Mouse (Mus musculus) thymus, postnatal 10 days (tissue): Measurements from ENCODE around the gene Ddx58.
A peak's percentile ranks its signal among the peaks of the same experiment; 100 is the strongest.

Source experiments
- DNase-seq, 2 experiments: peaks; one replicate each; pipeline ENCODE4 v3.0.0; 2021; ENCODE audit warnings: low spot score in 2 of 2

Ddx58 gene

DNA sequence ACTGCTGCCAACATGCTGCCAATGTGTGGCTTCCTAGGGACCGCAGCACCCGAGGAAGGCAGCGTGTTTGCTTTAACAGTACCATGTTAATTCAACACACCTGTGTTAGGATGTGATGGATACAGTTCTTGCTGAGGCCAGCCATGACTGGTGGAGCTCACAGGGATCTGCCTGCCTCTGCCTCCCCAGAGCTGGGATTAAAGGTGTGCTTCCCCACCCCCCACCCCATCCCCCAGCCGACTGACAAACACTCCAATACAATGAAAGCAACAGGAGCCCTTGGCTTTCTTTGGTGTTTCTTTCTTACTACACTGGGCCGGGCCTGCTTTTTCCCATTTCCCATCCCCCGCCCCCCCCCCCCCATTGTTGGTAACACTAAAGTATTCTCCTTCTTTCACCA lies 5.4 kb downstream of the Ddx58 start:
- DNase-seq: no peak

GRCm38 (mm10) chr4:40233062-40233664 lies 6.5 kb downstream of the Ddx58 start:
- DNase-seq: no peak

- DNase-seq: no peak
Observed at GRCm38 (mm10) chr4:40229723-40230122, 9.9 kb downstream of the Ddx58 start.

DNA sequence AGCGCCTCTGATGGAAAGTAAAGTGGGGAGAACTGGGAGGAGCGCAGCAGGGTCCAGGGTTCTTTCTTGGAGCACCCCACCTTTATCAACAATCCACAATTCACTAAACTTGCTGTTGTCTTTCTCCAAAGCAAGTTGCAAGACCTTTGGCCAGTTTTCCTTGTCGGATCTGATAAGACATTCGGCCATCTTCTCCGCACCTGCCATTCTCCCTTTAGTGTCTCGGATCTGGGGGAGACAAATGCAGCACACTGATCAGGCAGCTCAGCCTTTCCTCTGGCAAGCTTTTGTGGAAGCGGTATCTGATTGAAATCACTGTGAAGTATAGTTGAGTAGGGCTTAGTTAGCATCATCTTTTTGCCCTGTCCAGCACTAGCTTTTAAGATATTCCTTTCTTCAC lies 11.7 kb downstream of the Ddx58 start:
- DNase-seq: no peak

GRCm38 (mm10) chr4:40227131-40227530 lies 12.5 kb downstream of the Ddx58 start:
- DNase-seq: no peak

- DNase-seq: no peak
Observed at GRCm38 (mm10) chr4:40226095-40226494, 13.5 kb downstream of the Ddx58 start.

DNA sequence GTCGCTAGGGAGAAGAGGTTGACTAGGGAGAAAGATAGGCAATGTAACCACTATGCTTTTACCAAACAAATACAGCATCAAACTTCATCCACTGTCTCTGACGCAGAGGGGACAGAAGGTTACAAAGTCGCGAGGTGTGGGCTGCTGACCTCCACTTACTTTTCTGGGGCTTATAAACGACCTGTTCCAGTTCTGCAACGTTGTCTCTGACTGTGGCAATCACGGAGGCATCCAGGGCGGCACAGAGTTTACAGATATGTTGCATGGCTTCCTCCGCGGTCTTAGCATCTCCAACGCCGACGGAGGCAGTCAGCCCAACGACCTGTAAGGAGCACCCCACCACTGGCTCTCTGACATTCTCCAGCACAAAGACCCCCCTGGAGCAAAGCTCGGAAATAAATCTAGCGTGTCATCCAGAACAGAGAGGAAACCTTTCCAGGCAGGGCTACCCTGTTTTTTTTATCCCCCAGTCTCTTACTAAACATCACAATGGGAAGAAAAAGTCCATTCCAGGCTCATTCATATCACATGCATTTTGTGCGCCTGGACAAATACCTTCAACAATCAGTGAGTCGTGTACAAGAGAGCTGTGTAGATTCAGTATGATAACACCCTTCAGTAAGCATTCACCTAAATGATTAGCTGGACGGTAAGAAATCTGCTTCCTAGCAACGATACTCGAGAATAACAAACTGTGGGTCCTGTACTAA lies 17.6 kb downstream of the Ddx58 start:
- no peak for DNase-seq

- DNase-seq: no peak
Observed at GRCm38 (mm10) chr4:40221004-40221760, 18.4 kb downstream of the Ddx58 start.

- DNase-seq: no peak
Observed at GRCm38 (mm10) chr4:40220437-40220836, 19.2 kb downstream of the Ddx58 start.

DNA sequence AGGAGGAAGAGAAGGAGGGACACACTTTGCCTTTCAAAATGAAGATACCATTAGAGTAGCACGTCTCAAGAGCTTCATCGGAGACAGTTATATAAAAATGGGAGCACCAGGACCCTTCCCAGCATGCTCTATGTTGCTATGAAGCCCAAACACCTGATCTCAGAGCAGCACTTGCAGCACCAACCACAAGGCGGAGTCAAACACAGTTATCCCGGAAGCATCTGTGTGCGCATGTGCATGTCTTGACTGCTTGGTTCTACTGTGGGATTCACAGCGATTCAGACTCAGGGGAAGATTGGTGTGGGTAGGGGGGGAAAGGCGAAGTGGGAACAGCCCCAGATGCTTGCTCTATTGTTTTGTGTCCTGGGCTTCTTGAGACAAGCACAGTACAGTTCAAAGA lies 21.2 kb downstream of the Ddx58 start:
- DNase-seq: peak; percentile 42 to 60

- no peak for DNase-seq
Observed at GRCm38 (mm10) chr4:40217910-40218309, 21.7 kb downstream of the Ddx58 start.

DNA sequence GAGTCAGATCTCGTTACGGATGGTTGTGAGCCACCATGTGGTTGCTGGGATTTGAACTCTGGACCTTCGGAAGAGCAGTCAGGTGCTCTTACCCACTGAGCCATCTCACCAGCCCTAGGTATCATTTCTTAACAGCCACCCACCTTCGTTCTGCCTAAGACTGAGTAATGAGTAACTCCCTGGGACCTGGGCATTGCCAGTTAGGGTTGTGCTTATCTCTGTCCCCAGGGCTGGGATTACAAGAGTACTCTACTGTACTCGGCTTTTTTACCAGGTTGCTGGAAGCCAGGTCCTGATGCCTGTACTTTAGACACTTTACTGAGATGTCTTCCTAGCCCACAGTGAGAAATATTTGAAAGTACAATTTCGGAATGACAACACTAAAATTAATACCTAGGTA lies 27.5 kb downstream of the Ddx58 start:
- DNase-seq: no peak

DNA sequence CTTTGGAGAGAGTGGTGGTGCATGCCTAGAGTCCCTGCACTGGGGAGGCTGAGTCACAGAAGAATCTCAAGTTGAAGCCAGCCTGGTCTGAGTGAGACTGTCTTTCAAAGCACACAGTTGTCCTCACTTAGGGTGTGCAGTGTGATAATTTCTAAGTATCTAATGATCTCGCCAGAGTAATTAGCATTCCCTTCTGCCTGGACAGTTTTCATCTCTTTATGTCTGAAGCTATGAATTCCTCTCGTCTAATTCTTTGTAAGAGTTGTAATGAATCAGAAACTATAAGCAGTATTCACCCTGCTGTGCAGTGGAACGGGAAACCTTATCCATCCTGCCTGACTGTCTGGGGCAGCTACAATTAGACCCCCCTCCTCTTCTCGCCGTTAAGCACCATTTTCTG lies 31.9 kb downstream of the Ddx58 start:
- no peak for DNase-seq

DNA sequence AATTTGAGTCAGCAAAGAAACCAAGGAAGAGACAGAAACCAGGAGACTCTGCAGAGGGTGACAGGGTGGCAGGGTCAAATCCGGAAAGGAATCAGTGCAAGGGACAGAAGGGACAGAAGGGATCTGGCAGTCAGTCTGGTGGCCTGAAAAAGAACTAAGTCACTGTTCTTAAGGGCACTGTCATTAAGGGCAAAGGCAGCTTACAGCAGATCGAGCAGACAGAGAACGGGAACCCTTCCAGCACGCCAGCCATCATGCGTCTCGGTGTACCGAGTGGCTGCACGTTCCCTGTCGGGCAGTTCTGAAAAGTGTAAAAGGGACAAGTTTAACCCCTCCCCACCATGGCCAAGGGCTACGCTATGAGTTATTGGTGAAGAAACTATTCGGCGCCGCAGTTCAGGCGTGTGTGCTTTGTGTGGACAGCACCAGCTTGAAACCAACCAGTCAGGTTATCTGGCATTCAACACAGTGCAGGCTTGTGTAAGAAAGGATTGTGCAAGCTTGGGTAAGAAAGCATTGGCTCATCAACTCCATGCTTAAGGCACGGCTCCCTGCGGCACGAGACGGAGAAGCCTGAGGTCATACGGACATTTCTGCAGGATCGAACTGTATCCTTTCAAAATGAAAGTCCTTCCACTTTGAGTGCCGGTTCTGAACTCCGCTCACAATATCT lies 34.3 kb downstream of the Ddx58 start:
- DNase-seq: no peak

DNA sequence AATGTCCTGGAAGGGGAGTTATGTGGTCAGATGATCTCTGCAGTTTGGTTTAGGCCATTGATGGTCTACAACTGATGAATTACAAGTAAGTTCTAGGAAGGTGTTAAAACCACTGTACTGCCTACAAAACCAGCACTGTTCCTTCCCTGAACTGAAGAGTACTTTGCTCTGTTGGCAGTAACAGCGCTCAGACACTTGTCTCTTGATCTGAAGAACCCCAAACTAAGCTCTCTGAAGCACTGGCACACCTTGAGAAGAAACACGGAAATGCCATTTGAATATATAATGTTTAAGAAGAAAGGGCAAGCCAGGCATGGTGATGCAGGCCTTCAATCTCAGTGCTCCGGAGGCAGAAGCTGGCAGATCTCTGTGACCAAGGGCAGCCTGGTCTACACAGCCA lies 35.3 kb downstream of the Ddx58 start:
- DNase-seq: no peak

- DNase-seq: no peak
Observed at GRCm38 (mm10) chr4:40202205-40202604, 37.4 kb downstream of the Ddx58 start.

DNA sequence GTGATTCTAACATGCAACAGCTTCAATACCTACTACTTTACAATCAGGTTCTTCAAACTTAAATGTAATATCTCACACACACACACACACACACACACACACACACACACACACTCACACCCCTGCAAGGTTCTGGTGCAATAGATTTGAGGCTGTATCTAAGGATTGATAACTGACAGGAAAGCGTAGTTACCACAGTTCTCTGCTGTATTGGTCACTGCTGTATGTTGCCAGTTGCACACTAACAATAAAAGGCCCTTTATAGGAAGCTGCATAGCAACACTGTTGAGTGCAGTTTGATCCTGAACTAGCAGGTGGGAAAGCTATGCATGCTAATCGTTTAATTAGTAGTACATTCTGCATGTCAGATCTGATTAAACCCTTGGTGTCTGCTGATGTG lies 44.3 kb downstream of the Ddx58 start:
- DNase-seq: no peak

- DNase-seq: no peak
Observed at GRCm38 (mm10) chr4:40193461-40193860, 46.2 kb downstream of the Ddx58 start.

- DNase-seq: no peak
Observed at GRCm38 (mm10) chr4:40192246-40192645, 47.4 kb downstream of the Ddx58 start.

DNA sequence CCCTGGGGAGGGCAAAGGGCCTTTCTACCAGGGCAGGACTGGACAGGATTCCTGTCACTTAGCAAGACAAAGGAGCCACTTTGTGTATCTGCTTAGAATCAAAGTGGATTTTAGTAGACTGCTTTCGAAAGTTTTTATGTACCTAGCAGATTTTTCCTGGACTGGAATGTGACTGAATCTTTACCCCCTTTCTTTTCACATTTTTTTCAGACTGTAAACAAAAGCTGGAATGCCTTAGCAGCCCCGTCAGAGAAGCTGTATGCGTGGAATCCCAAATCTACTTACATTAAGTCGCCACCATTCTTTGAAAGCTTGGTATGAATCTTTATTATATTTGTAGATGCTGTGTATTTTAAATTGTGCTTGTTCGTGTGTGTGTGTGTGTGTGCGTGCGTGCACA lies 51.7 kb downstream of the Ddx58 start:
- DNase-seq: no peak

DNA sequence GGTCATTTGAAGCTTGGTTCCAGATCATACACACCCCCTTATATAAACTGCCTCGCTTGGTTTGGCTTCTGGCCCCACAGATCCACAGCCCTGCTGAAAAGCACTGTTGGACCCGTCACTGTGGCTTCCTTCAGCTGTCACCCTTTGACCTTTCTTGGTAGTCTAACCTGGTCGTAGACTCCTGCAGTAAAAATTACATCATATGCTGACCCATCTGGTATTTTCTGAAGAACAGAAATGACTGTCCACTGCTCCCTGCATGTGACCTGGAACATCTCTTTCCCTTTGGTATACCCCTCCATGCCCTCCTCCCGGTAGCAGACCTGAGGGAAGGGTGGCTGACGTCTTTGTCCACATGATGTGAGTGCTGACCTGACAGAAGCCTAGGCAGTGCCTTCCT lies 55.2 kb downstream of the Ddx58 start:
- no peak for DNase-seq

DNA sequence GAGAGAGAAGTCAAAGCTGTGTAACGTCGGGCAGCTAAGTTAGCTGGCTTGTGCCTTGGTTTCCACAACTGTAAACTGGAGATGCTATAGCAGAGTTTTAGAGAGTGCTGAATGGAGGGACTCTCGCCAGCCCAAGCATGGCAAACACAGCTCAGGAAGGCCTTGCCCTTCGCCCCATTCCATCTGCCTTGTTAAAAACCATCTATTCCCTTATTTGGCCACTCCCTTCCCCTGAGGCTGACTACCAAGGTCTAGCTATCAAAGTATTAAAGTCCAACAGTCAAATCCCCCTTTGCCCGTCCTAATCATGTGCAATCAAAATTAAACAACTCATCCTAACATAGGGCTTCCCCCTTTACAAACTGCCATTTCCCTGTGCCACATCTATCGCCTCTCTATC lies 55.8 kb downstream of the Ddx58 start:
- DNase-seq: no peak
